Mouse (Mus musculus): ENCODE results near the gene 5730507C01Rik.
"Not testable (repeated sequence)": the region's sequence is repeated elsewhere in the genome, so short reads cannot be mapped to it uniquely, and the experiment has no call there.

Gene 5730507C01Rik

GRCm38 (mm10) chr12:18514171-18514570 is at the start of gene 5730507C01Rik:
TSS of gene 5730507C01Rik (plus strand) at chr12:18514510.
- in situ Hi-C loops (cut with MboI; ENCODE audit: low pct_unique_long_range_greater_than_20kb in 1 of 2, low sequenced_read_pairs in 2 of 2, unreplicated experiment in 1 of 2) = no loop called here

GRCm38 (mm10) chr12:18514616-18515015 is 306 bp downstream of the 5730507C01Rik start:
- in situ Hi-C loops (cut with MboI; ENCODE audit: low pct_unique_long_range_greater_than_20kb in 1 of 2, low sequenced_read_pairs in 2 of 2, unreplicated experiment in 1 of 2) = not testable (repeated sequence)

- in situ Hi-C loops (cut with MboI; ENCODE audit: low pct_unique_long_range_greater_than_20kb in 1 of 2, low sequenced_read_pairs in 2 of 2, unreplicated experiment in 1 of 2) = not testable (repeated sequence)
Observed at GRCm38 (mm10) chr12:18515077-18515476, 767 bp downstream of the 5730507C01Rik start.

Data from mouse embryonic stem cell (cell line).